Mouse (Mus musculus) effector memory CD4-positive, alpha-beta T cell, adult 7 months (primary cell): ENCODE data around the gene Aox4. TPM values are rescaled to one million over a fixed set of nuclear protein-coding genes. Genes with fewer than 3 reads are reported as not detected.

Experiments used
- polyA plus RNA-seq: library from polyadenylated mRNA; unstranded; fragments of 100-300 nt; shearing (Covaris generic); gene quantifications from one replicate; pipeline ENCODE4 v1.2.1, GENCODE M21; 2017

The Aox4 gene
- not detected for polyA plus RNA-seq

GRCm38 (mm10) chr1:58210203-58210602 is at the start of gene Aox4:
Gene Aox4 (plus strand): TSS chr1:58210397.

GRCm38 (mm10) chr1:58278026-58278425 is 67.8 kb downstream of the Aox4 start, which contains the start of gene Aox2:
Gene Aox2 (plus strand): TSS chr1:58278326.

Other genes starting within 250 kb of the Aox4 start
- not detected for gene Sgo2a, start 214.4 kb upstream of the Aox4 start, polyA plus RNA-seq
- gene Kctd18, start 191.4 kb upstream of the Aox4 start, polyA plus RNA-seq, result 27.0 TPM
- 0.06 TPM for gene Aox1, start 180.5 kb upstream of the Aox4 start, polyA plus RNA-seq
- gene Aox3, start 97.3 kb upstream of the Aox4 start, polyA plus RNA-seq, result 0.11 TPM
- gene Aox2, start 67.9 kb downstream of the Aox4 start, polyA plus RNA-seq, result 0.06 TPM
- 382 TPM for gene Bzw1, start 182.5 kb downstream of the Aox4 start, polyA plus RNA-seq
- gene Clk1, start 213.7 kb downstream of the Aox4 start, polyA plus RNA-seq, result 1,105 TPM
- 38.5 TPM for gene Nif3l1, start 234.8 kb downstream of the Aox4 start, polyA plus RNA-seq
- 27.0 TPM for gene Ppil3, start 235.1 kb downstream of the Aox4 start, polyA plus RNA-seq